Mouse (Mus musculus): ENCODE results near the gene B3galt4. TPM values are rescaled to one million over a fixed set of nuclear protein-coding genes. Genes with fewer than 3 reads are reported as not detected.

Gene B3galt4
- polyA plus RNA-seq, 1 experiment from 2014 or later, result 15.2 TPM

DNA sequence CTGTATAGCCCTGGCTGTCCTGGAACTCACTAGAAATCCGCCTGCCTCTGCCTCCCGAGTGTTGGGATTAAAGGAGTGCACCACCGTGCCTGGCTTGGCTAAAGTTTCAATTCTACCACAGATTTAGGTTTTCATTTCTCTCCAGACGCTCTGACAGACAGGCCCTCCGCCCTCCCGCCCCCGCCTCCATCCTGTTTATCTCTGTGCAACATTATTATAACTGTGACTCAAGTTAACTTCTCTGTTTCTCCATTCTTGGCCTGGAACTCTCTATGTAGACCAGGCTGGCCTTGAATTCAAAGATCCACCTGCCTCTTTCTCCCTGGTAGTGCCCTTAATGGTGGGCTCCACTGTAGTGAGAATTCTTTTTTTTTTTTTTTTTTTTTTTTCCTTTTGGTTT, 48.8 kb downstream of the B3galt4 start:
- ATAC-seq (ENCODE audit: low FRiP score, low TSS enrichment), result no peak
- Histone ChIP-seq H3K9me3 (ENCODE audit: control insufficient read depth, low read length) (no peaks in the 10 kb centered on the region), H3K27ac (replicated peaks) (no peak overlapping the region), H3K4me1 (replicated peaks; ENCODE audit: control insufficient read depth, insufficient read depth) (no peaks in the 10 kb centered on the region), H3K36me3 (ENCODE audit: control insufficient read depth, insufficient read depth, low read length) (no peaks in the 10 kb centered on the region), H3K4me3 (ENCODE audit: low read depth, low read length) (no peak overlapping the region), H3K9ac (ENCODE audit: low read length) (no peak overlapping the region), H3K27me3 (ENCODE audit: control insufficient read depth, insufficient read depth, low read length) (no peaks in the 10 kb centered on the region), H3K4me2 (replicated peaks; ENCODE audit: low read depth) (no peak overlapping the region)
- WGBS, result 67% methylated on average over 7 of the region's 7 CpGs
- no peak for DNase-seq (ENCODE audit: low spot score)
- TF ChIP-seq EP300 (optimal IDR thresholded peaks at IDR 0.05) (no peak), CTCF (IDR thresholded peaks at IDR 0.05; ENCODE audit: low read depth) (no peak)

DNA sequence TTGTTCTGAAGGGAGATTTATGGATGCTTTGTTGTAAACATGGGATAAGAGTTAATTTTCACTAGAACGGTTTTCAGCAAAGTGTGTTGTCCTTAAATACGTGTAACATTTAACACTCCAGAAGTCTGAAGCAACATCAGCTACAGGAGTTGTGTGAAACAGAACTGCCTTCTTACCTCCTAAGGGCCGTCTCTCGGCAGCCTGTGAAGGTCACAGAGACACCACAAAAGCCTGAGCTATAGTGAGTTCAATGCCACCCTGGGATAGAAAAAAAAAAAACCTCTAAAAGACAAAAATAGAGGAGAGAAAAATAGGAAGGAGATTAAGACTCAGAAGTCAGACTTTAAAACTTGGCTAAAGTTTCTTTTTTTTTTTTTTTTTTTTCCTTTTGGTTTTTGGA, 49.2 kb downstream of the B3galt4 start:
- DNase-seq (ENCODE audit: low spot score), result no peak
- Histone ChIP-seq H3K9ac (ENCODE audit: low read length) (no peak overlapping the region), H3K4me3 (ENCODE audit: low read depth, low read length) (no peak overlapping the region), H3K4me2 (replicated peaks; ENCODE audit: low read depth) (no peak overlapping the region), H3K9me3 (ENCODE audit: control insufficient read depth, low read length) (no peaks in the 10 kb centered on the region), H3K27ac (replicated peaks) (no peak overlapping the region), H3K4me1 (replicated peaks; ENCODE audit: control insufficient read depth, insufficient read depth) (no peaks in the 10 kb centered on the region), H3K27me3 (ENCODE audit: control insufficient read depth, insufficient read depth, low read length) (no peaks in the 10 kb centered on the region), H3K36me3 (ENCODE audit: control insufficient read depth, insufficient read depth, low read length) (no peaks in the 10 kb centered on the region)
- no peak for ATAC-seq (ENCODE audit: low FRiP score, low TSS enrichment)
- TF ChIP-seq EP300 (optimal IDR thresholded peaks at IDR 0.05) (no peak), CTCF (IDR thresholded peaks at IDR 0.05; ENCODE audit: low read depth) (no peak)
- 53% methylated on average over 4 of the region's 4 CpGs for WGBS

DNA sequence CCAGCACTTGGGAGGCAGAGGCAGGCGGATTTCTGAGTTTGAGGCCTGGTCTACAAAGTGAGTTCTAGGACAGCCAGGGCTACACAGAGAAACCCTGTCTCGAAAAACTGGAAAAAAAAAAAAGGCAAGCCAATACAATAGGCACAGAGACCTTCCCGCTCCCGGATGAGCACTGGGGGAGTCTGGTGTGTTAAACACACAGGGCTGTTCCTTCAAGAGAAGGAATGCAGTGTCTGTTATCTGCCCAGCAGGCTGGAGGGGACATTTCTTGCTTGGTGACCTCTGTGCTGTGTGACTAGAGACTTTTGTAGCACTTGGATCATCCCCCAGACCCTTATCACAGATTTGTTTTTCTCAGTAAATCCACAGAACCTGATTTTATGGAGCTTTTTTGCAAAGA, 49.6 kb downstream of the B3galt4 start:
- DNase-seq (ENCODE audit: low spot score) (no peak), ATAC-seq (ENCODE audit: low FRiP score, low TSS enrichment) (no peak)
- no peaks in the 10 kb centered on the region for H3K36me3 ChIP-seq (ENCODE audit: control insufficient read depth, insufficient read depth, low read length)
- no peak overlapping the region for H3K4me2 ChIP-seq (replicated peaks; ENCODE audit: low read depth)
- no peaks in the 10 kb centered on the region for H3K27me3 ChIP-seq (ENCODE audit: control insufficient read depth, insufficient read depth, low read length)
- H3K27ac ChIP-seq (replicated peaks), result no peak overlapping the region
- H3K4me1 ChIP-seq (replicated peaks; ENCODE audit: control insufficient read depth, insufficient read depth), result no peaks in the 10 kb centered on the region
- WGBS, result 75% methylated on average over 4 of the region's 4 CpGs
- H3K4me3 ChIP-seq (ENCODE audit: low read depth, low read length), result no peak overlapping the region
- H3K9me3 ChIP-seq (ENCODE audit: control insufficient read depth, low read length), result no peaks in the 10 kb centered on the region
- no peak overlapping the region for H3K9ac ChIP-seq (ENCODE audit: low read length)
- TF ChIP-seq CTCF (IDR thresholded peaks at IDR 0.05; ENCODE audit: low read depth), result no peak

DNA sequence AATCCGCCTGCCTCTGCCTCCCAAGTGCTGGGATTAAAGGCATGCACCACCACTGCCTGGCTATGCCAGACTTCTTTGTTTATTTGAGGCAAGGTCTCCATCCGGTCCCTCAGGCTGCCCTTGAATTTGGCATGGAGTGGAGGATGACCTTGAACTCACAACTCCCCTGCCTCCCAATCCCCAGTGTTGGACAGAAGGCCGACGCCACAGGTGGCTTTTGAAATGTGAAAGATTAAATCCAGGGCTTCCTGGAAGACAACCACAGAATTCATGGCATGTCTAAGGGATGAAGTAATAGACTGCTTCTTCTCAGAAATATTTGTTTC, 50.3 kb downstream of the B3galt4 start:
- TF ChIP-seq EP300 (optimal IDR thresholded peaks at IDR 0.05) (no peak), CTCF (IDR thresholded peaks at IDR 0.05; ENCODE audit: low read depth) (no peak)
- Histone ChIP-seq H3K27me3 (ENCODE audit: control insufficient read depth, insufficient read depth, low read length) (no peaks in the 10 kb centered on the region), H3K9ac (ENCODE audit: low read length) (no peak overlapping the region), H3K36me3 (ENCODE audit: control insufficient read depth, insufficient read depth, low read length) (no peaks in the 10 kb centered on the region), H3K9me3 (ENCODE audit: control insufficient read depth, low read length) (no peaks in the 10 kb centered on the region), H3K27ac (replicated peaks) (no peak overlapping the region), H3K4me1 (replicated peaks; ENCODE audit: control insufficient read depth, insufficient read depth) (no peaks in the 10 kb centered on the region), H3K4me2 (replicated peaks; ENCODE audit: low read depth) (no peak overlapping the region), H3K4me3 (ENCODE audit: low read depth, low read length) (no peak overlapping the region)
- no peak for DNase-seq (ENCODE audit: low spot score)
- no peak for ATAC-seq (ENCODE audit: low FRiP score, low TSS enrichment)
- 75% methylated on average over 4 of the region's 4 CpGs for WGBS

DNA sequence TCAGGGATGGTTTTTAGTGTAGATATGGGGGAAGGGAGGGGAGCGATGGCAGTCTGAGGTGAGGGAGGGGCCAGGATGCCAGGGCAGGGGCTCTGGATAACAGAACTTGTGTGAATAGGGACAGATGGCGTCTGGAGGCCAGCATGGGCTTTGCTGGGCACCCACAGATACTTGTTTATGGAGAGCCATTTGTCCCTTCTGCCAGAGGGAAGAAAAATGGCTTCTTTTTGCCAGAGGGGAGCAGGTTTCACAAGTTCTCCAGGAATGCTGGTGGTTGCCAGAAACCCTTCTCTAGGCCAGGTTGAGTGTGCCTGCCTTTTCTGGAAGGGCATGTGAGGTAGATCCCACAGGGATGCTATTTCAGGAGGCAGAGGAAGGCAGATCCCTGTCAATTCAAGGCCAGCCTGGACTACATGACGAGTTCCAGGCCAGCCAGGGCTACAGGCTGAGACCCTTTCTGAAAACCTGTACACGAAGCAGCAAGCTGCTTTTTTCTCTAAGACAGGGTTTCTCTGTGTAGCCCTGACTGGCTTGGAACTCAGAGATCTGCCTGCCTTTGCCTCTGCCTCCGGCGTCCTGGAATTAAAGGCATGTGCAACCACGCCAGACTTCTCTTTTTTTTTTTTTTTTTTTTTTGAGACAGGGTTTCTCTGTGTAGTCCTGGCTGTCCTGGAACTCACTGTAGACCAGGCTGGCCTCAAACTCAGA, 50.9 kb downstream of the B3galt4 start:
- no peak overlapping the region for H3K27ac ChIP-seq (replicated peaks)
- 61% methylated on average over 7 of the region's 7 CpGs for WGBS

More for the DNA sequence above, 50.9 kb downstream of the B3galt4 start:
- TF ChIP-seq EP300 (optimal IDR thresholded peaks at IDR 0.05), result no peak
- no peak for TF ChIP-seq CTCF (IDR thresholded peaks at IDR 0.05; ENCODE audit: low read depth)
- Histone ChIP-seq H3K9ac (ENCODE audit: low read length) (0 out of 2 replicates have a peak overlapping the region, but pooled peaks have one; percentile 23), H3K9me3 (ENCODE audit: control insufficient read depth, low read length) (no peaks in the 10 kb centered on the region), H3K27me3 (ENCODE audit: control insufficient read depth, insufficient read depth, low read length) (no peaks in the 10 kb centered on the region), H3K4me1 (replicated peaks; ENCODE audit: control insufficient read depth, insufficient read depth) (no peaks in the 10 kb centered on the region), H3K4me2 (replicated peaks; ENCODE audit: low read depth) (no peak overlapping the region), H3K4me3 (ENCODE audit: low read depth, low read length) (no peak overlapping the region), H3K36me3 (ENCODE audit: control insufficient read depth, insufficient read depth, low read length) (no peaks in the 10 kb centered on the region)
- ATAC-seq (ENCODE audit: low FRiP score, low TSS enrichment) (no peak), DNase-seq (ENCODE audit: low spot score) (no peak)

Other genes starting within 250 kb of the B3galt4 start
- gene March2, start 232.8 kb downstream of the B3galt4 start, polyA plus RNA-seq (2015; fragmentation: Nextera tagmentation; extraction: Ambion mirVana), result 51.1 and 54.6 TPM in 2 replicates
- 164 TPM in 2 replicates for gene Rab11b, start 191.0 kb downstream of the B3galt4 start, polyA plus RNA-seq (2015; fragmentation: Nextera tagmentation; extraction: Ambion mirVana)
- 31.3 and 42.4 TPM in 2 replicates for gene Angptl4, start 169.7 kb downstream of the B3galt4 start, polyA plus RNA-seq (2015; fragmentation: Nextera tagmentation; extraction: Ambion mirVana)
- gene Kank3, start 141.0 kb downstream of the B3galt4 start, polyA plus RNA-seq (2015; fragmentation: Nextera tagmentation; extraction: Ambion mirVana), result 17.1 and 20.3 TPM in 2 replicates
- 1,008 and 1,055 TPM in 2 replicates for gene Rps28, start 126.9 kb downstream of the B3galt4 start, polyA plus RNA-seq (2015; fragmentation: Nextera tagmentation; extraction: Ambion mirVana)
- 497 TPM in 2 replicates for gene Ndufa7, start 126.9 kb downstream of the B3galt4 start, polyA plus RNA-seq (2015; fragmentation: Nextera tagmentation; extraction: Ambion mirVana)
- 32.7 and 38.2 TPM in 2 replicates for gene Cd320, start 108.4 kb downstream of the B3galt4 start, polyA plus RNA-seq (2015; fragmentation: Nextera tagmentation; extraction: Ambion mirVana)
- not detected in 2 replicates for gene Gm7029, start 77.7 kb downstream of the B3galt4 start, polyA plus RNA-seq (2015; fragmentation: Nextera tagmentation; extraction: Ambion mirVana)
- 1.3 and 1.7 TPM in 2 replicates for gene Kifc1, start 60.8 kb downstream of the B3galt4 start, polyA plus RNA-seq (2015; fragmentation: Nextera tagmentation; extraction: Ambion mirVana)
- 1.1 TPM in 2 replicates for gene Platr17, start 46.4 kb downstream of the B3galt4 start, polyA plus RNA-seq (2015; fragmentation: Nextera tagmentation; extraction: Ambion mirVana)
- 18.1 and 22.4 TPM in 2 replicates for gene Daxx, start 42.1 kb downstream of the B3galt4 start, polyA plus RNA-seq (2015; fragmentation: Nextera tagmentation; extraction: Ambion mirVana)
- gene Tapbp, start 35.6 kb downstream of the B3galt4 start, polyA plus RNA-seq (2015; fragmentation: Nextera tagmentation; extraction: Ambion mirVana), result 63.7 and 72.4 TPM in 2 replicates
- 10.7 and 12.2 TPM in 2 replicates for gene Zbtb22, start 35.6 kb downstream of the B3galt4 start, polyA plus RNA-seq (2015; fragmentation: Nextera tagmentation; extraction: Ambion mirVana)
- gene Rgl2, start 21.9 kb downstream of the B3galt4 start, polyA plus RNA-seq (2015; fragmentation: Nextera tagmentation; extraction: Ambion mirVana), result 18.6 and 24.4 TPM in 2 replicates
- gene Pfdn6, start 11.1 kb downstream of the B3galt4 start, polyA plus RNA-seq (2015; fragmentation: Nextera tagmentation; extraction: Ambion mirVana), result 92.7 and 96.8 TPM in 2 replicates
- gene Wdr46, start 10.8 kb downstream of the B3galt4 start, polyA plus RNA-seq (2015; fragmentation: Nextera tagmentation; extraction: Ambion mirVana), result 17.1 and 20.2 TPM in 2 replicates
- gene Vps52, start 4.3 kb upstream of the B3galt4 start, polyA plus RNA-seq (2015; fragmentation: Nextera tagmentation; extraction: Ambion mirVana), result 24.7 and 26.3 TPM in 2 replicates
- gene Rps18, start 4.5 kb upstream of the B3galt4 start, polyA plus RNA-seq (2015; fragmentation: Nextera tagmentation; extraction: Ambion mirVana), result 1,740 and 1,781 TPM in 2 replicates
- gene H2-K1, start 48.9 kb upstream of the B3galt4 start, polyA plus RNA-seq (2015; fragmentation: Nextera tagmentation; extraction: Ambion mirVana), result 129 and 130 TPM in 2 replicates
- 13.3 and 14.6 TPM in 2 replicates for gene Ring1, start 73.2 kb upstream of the B3galt4 start, polyA plus RNA-seq (2015; fragmentation: Nextera tagmentation; extraction: Ambion mirVana)
- gene H2-Ke6, start 76.6 kb upstream of the B3galt4 start, polyA plus RNA-seq (2015; fragmentation: Nextera tagmentation; extraction: Ambion mirVana), result 37.6 and 42.4 TPM in 2 replicates
- gene Slc39a7, start 80.2 kb upstream of the B3galt4 start, polyA plus RNA-seq (2015; fragmentation: Nextera tagmentation; extraction: Ambion mirVana), result 114 and 118 TPM in 2 replicates
- 25.0 and 26.9 TPM in 2 replicates for gene Rxrb, start 80.3 kb upstream of the B3galt4 start, polyA plus RNA-seq (2015; fragmentation: Nextera tagmentation; extraction: Ambion mirVana)
- gene Col11a2, start 87.9 kb upstream of the B3galt4 start, polyA plus RNA-seq (2015; fragmentation: Nextera tagmentation; extraction: Ambion mirVana), result 0.18 and 0.29 TPM in 2 replicates
- 0.25 and 0.29 TPM in 2 replicates for gene H2-Oa, start 140.9 kb upstream of the B3galt4 start, polyA plus RNA-seq (2015; fragmentation: Nextera tagmentation; extraction: Ambion mirVana)
- 9.1 and 9.5 TPM in 2 replicates for gene H2-DMa, start 168.1 kb upstream of the B3galt4 start, polyA plus RNA-seq (2015; fragmentation: Nextera tagmentation; extraction: Ambion mirVana)
- gene Brd2, start 171.1 kb upstream of the B3galt4 start, polyA plus RNA-seq (2015; fragmentation: Nextera tagmentation; extraction: Ambion mirVana), result 45.0 and 48.1 TPM in 2 replicates
- 0.45 and 0.53 TPM in 2 replicates for gene H2-DMb2, start 191.8 kb upstream of the B3galt4 start, polyA plus RNA-seq (2015; fragmentation: Nextera tagmentation; extraction: Ambion mirVana)
- gene H2-DMb1, start 201.6 kb upstream of the B3galt4 start, polyA plus RNA-seq (2015; fragmentation: Nextera tagmentation; extraction: Ambion mirVana), result 2.1 and 2.6 TPM in 2 replicates
- gene Tap1, start 236.1 kb upstream of the B3galt4 start, polyA plus RNA-seq (2015; fragmentation: Nextera tagmentation; extraction: Ambion mirVana), result 7.0 and 8.3 TPM in 2 replicates
- gene Psmb9, start 236.3 kb upstream of the B3galt4 start, polyA plus RNA-seq (2015; fragmentation: Nextera tagmentation; extraction: Ambion mirVana), result 11.9 and 12.8 TPM in 2 replicates
- gene Psmb8, start 246.2 kb upstream of the B3galt4 start, polyA plus RNA-seq (2015; fragmentation: Nextera tagmentation; extraction: Ambion mirVana), result 15.5 and 16.2 TPM in 2 replicates

Data from stomach, postnatal 0 days (tissue).